Mouse (Mus musculus) right cerebral cortex, adult 18-20 months (tissue): ENCODE measurements around the gene Dcaf7.
A peak's percentile ranks its signal among the peaks of the same experiment; 100 is the strongest.
"Not testable (repeated sequence)": the region's sequence is repeated elsewhere in the genome, so short reads cannot be mapped to it uniquely, and the experiment has no call there.

Source experiments
- DNase-seq: peaks from one replicate; pipeline ENCODE4 v3.0.0; 2022; ENCODE audit warnings: mixed read lengths

The Dcaf7 gene

DNA sequence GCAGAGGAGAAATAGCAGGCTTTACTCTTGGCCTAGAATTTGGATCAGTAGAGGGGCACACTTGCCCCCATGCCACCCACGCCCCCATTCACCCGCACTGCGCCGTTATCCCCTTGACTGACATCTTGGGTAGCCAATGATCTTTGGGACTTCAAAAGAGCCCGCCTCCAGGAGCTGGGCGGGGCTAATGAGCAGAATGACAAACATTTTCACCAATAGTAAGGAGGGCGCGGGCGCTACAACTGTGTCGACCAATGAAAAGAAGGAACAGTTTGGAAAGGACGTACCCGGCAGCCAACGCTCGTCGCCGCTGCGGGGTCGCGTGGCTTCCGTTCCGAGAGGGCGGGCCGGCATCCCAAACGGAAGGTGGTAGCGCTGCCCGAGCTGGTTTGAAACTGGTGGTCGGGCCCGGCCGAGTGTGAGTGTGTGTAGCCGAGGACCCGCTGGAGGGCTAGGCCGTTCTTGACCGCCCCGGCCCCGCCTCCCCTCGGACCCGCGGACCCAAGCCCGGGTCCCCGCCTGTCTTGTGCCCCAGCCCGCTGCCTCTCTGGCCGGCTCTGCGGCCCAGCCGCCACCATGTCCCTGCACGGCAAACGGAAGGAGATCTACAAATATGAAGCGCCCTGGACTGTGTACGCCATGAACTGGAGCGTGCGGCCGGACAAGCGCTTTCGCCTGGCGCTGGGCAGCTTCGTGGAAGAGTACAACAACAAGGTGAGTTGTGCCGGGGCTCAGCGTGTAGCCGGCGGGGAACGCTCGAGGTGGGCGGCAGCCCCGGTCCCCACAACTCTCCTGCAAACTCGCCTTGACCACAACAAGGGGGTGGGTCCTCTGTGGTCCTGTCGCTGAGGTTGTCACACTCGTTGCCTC lies at the start of gene Dcaf7:
TSS of gene Dcaf7 (plus strand) at position 325 of the 870 bp plus-strand sequence.
- peak; percentile 98 for DNase-seq

DNA sequence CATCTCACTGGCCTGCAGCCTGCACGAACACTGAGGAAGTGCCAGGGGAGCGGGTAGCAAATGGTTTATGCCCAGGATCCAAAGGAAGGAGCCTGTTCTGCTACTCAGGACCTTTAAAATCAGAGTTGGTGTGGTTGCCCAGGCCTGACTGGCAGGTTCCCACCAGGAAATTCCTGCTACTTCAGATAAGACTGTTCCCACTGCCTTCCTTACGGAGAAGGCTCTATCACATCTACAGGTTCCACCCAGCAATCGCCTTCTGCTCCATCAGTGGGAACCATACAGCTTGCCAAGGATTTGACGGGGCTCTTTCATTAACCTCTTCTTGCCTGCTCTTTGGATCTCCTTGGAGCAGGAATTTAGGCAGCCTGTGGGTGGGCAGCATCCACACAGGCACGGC lies 49.2 kb upstream of the Dcaf7 start:
- no peak for DNase-seq

DNA sequence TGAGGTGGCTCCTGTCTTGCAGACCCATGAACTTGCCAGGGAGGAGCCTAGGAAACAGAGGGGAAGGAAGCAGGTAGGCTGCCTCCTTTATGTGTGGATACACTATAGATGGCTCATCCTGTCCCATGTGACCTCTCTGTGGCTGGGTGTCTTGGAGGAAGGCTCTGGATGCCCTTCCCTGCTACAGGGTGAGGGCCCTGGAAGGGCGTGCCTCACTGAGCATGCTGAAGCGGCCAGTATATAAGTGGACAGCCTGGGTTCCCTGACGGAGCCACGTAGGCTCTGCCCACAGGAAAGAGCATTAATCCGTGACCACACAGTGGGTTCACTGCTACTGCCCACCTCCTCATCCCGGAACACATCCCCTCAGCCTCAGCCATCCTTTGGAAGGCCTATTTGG lies 47.2 kb upstream of the Dcaf7 start:
- no peak for DNase-seq

DNA sequence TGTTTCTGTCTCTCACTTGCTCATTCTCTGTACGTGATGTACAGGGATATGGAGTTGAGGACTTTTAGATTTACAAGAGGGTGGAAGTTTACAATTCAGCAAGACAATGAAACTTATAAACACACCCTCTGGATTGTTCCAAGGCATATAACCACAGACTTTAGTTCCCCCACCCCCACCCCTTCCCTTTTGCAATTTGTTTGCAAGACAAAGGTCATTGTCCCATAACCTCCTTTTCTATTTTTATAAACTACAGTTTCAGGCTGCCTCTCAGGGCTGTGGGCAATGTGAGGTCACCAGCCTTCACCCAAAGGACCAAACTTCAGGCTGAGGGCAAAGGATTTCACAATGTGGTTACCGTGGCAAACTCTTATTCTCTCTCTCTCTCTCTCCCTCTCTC lies 46.4 kb upstream of the Dcaf7 start:
- no peak for DNase-seq

GRCm38 (mm10) chr11:105994375-105994774 lies 42.3 kb upstream of the Dcaf7 start, which contains the start of gene Ace3:
Gene Ace3 (plus strand): TSS chr11:105994675.
- DNase-seq = no peak

DNA sequence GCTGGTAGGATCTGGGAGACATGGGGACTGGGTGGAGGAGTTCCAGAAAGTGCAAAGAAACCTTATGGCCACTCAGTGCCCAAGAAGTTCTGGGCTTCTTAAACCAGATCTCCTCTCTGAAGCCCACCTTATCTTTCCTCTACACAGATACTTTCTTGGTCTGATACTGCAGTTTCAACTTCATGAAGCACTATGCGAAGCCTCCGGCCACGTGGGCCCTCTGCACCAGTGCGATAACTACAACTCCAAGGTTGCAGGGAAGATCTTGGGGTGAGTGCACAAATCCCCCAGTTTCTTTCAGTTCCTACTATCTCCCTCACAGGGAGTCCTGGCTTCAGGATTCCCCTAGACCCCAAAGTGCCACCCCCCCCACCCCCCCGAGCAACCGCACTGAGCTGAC lies 36.6 kb upstream of the Dcaf7 start:
- DNase-seq = no peak

GRCm38 (mm10) chr11:106001718-106002117 lies 35.0 kb upstream of the Dcaf7 start:
- DNase-seq = peak; percentile 29

GRCm38 (mm10) chr11:106004576-106004975 lies 32.1 kb upstream of the Dcaf7 start:
- no peak for DNase-seq

GRCm38 (mm10) chr11:106005970-106006369 lies 30.7 kb upstream of the Dcaf7 start:
- DNase-seq = no peak

DNA sequence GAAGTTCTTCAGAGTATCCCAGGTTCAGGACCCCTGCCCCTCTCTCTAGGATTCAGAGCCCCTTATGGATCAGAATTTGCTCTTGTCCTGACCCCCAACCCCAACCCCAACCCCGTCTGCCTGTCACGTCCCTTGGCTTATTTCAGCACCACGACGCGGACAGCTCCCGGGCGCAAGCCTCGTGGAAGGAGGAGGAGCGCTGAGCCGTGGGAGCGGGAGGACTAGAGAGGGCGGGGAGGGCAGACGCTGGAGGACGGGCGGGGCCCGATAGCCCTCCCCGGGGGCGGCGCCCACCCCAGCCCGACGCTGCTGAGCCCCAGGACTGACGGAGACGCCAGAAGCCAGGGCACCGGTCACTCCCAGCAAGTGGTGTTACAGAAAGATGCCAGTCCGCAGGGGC lies 28.9 kb upstream of the Dcaf7 start, which contains the start of gene Kcnh6:
TSS of gene Kcnh6 (plus strand) at position 304 of the 400 bp plus-strand sequence.
- DNase-seq = no peak

DNA sequence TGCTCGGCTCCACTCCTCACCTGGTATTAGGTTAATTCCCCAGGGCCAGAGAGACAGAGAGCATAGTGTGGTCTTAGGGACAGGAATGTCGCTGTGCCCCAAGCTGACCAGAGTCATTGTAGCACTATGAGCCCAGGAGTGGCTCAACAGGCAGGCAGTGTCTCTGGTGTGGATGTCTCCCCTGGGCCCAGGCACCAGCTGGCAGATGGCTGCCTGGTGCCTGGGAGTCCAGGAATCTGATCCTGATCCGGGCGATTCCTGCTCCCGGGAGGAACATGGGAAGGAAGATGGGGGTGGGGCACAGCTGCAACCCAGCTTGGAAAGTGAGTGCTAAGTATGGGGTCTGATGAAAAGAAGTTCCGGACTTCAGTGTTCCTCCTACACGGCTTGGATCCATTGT lies 24.0 kb upstream of the Dcaf7 start:
- no peak for DNase-seq

DNA sequence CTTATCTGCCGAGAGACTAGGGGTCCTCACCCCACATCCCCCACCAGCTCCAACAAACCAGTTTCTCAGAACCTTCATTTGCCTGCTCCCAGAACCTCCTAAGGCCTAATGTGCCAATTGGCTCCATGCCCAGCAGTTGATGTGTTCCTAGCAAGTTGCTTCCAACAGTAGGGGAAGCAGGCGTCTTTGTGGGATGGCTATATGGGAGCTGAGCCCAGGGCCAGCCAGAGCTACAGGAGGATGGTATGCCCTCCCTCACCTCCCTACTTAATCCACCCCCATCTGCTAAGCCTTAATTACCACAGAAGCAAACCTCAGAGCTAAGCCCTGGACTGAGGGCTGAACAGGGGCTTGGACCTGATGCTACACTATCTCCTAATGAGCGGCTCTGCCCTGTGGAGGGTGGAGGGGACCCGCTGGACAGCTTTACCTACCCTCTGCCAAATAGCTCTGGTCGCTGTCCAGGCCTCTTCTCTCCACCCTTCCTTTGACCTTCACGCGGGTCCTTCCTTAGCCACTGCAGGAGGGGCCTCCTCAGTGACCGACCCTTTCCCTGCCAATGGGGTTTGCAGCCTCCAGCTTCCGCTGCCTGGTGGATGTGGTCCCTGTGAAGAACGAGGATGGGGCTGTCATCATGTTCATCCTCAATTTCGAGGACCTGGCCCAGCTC lies 23.0 kb upstream of the Dcaf7 start:
- peak; percentile 47 for DNase-seq

GRCm38 (mm10) chr11:106016440-106016839 lies 20.2 kb upstream of the Dcaf7 start:
- peak; percentile 34 for DNase-seq

GRCm38 (mm10) chr11:106020051-106020763 lies 16.5 kb upstream of the Dcaf7 start:
- peak; percentile 72 for DNase-seq

GRCm38 (mm10) chr11:106025774-106026173 lies 10.9 kb upstream of the Dcaf7 start:
- no peak for DNase-seq

- peak; percentile 58 for DNase-seq
Observed at GRCm38 (mm10) chr11:106026465-106027151, 10.1 kb upstream of the Dcaf7 start.

DNA sequence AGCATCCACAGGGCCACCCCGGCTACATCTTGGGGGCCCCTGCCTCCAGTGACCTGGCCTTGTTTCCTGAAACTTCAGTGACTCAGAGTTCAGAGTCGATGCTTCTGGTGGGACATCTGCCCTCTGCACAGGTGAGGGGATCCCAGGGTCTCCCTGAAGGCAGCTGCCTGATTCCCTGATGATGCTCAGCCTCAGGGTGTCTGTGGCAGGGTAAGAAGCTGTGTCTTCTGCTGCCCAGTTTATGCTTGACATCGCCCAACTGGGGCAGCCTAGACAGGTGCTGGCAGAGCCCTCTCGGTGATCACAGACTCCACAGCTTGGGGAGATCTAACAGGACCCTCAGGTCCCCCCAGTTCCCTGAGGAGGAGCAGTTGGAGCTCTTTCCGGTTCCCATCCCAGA lies 9.1 kb upstream of the Dcaf7 start:
- DNase-seq = no peak

DNA sequence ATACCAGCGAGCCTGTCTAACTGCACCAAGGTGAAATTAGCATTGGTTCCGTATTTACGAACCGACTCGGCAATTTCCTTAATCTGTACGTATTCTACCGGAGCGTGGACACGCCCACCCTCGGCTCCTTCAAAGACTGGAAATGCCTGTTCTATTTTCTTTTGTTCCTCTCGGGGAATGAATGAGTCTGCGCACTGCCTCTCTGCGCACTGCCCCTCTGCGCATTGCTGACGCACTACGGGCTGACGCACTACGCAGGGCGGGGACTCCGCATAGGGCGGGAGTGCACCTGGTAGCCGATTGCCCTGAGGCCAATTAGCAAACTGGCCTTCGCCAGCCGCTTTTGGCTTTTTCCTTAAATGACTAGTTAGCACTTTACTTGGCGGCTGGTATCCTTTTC lies 4.6 kb upstream of the Dcaf7 start:
- DNase-seq = not testable (repeated sequence)

- no peak for DNase-seq
Observed at GRCm38 (mm10) chr11:106033491-106033919, 3.2 kb upstream of the Dcaf7 start.

DNA sequence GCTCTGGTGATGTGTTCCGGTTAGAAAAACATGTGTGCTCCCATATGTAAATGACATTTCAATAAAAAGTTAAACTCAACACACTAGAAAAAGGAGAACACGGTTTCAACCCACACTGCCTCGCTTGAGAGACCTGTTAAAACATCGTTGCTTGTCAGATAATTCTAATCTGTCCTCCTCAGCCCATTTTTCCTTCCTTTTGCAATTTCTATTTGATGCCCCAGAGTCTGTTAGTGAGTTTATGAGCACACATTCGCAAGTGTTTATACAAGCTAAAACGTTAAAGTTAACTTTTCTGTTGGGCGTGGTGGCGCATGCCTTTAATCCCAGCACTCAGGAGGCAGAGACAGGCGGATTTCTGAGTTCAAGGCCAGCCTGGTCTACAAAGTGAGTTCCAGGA lies 1.7 kb upstream of the Dcaf7 start:
- DNase-seq = no peak

DNA sequence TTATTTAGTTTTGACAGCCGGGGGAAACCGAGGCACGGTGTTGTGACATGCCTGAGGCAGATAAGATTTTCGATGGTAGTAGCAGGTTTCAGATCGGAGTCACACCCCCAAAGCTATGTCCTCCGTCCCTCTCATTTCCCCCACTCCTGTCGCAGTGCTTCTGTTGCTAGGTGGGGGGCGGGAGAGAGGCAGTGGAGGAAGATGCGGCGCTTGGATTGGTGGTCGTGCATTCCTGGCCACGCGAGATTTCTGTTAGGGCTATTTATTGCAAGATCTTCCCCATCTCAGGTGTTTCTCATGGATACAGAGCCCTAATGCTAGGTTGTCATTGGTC lies 713 bp downstream of the Dcaf7 start:
- DNase-seq = peak; percentile 56

- DNase-seq = no peak
Observed at GRCm38 (mm10) chr11:106044349-106044748, 7.7 kb downstream of the Dcaf7 start.

DNA sequence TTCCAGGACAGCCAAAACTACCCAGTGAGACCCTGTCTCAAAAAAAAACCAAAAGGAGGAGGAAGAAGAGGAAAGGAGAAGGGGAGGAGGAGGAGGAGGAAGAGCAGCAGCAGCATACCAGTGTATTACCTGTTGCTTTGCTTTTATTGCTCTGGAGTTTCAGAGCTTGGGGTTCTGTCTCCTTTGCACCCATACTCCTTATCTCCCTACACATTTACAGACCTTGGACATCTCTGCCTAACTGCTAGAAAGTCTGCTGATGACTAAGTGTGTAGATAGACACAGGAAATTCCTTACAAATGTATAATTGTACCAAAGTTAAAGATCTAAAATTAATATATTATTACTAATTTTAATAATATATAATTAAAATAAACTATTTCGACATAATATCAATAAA lies 8.6 kb downstream of the Dcaf7 start:
- DNase-seq = no peak
